Mouse (Mus musculus) hindbrain, embryonic 11.5 days (tissue): ENCODE data around the gene Gcnt4. TPM values are rescaled to one million over a fixed set of nuclear protein-coding genes. Genes with fewer than 3 reads are reported as not detected.

Source experiments
- ATAC-seq: fragments of 200-750 bp; cut with Nextera tagmentation; 2 replicates; pipeline ENCODE4 v1.8.0; 2017; ENCODE audit warnings: mild to moderate bottlenecking, moderate TSS enrichment, moderate library complexity; ENCODE audit not compliant: low FRiP score
- DNase-seq: peaks from one replicate; pipeline ENCODE4 v3.0.0-alpha.2; 2015; ENCODE audit warnings: low spot score
- H3K27ac ChIP-seq: fragments of 300-500 bp; sonication (generic); 2 replicates; pipeline ENCODE4 v1.5.1; 2014; ENCODE audit warnings: mild to moderate bottlenecking, low read depth, low read length
- H3K27me3 ChIP-seq: fragments of 300-500 bp; sonication (generic); 2 replicates; pipeline ENCODE4 v1.6.1; 2014; ENCODE audit warnings: mild to moderate bottlenecking, low read length, moderate library complexity, mixed read lengths; ENCODE audit not compliant: control insufficient read depth, insufficient read depth
- H3K36me3 ChIP-seq: fragments of 300-500 bp; sonication (generic); 2 replicates; pipeline ENCODE4 v1.6.1; 2014; ENCODE audit warnings: mild to moderate bottlenecking, low read length, moderate library complexity, mixed read lengths; ENCODE audit not compliant: control insufficient read depth, insufficient read depth
- H3K4me1 ChIP-seq: fragments of 300-500 bp; sonication (generic); replicated peaks from 2 replicates; pipeline ENCODE4 v1.6.1; 2014; ENCODE audit warnings: low read length, mixed read lengths; ENCODE audit not compliant: control insufficient read depth, insufficient read depth
- H3K4me2 ChIP-seq: fragments of 300-500 bp; sonication (generic); replicated peaks from 2 replicates; pipeline ENCODE4 v1.6.1; 2014; ENCODE audit warnings: mild to moderate bottlenecking, low read depth, low read length
- H3K4me3 ChIP-seq: fragments of 300-500 bp; sonication (generic); 2 replicates; pipeline ENCODE4 v1.5.1; 2014; ENCODE audit warnings: low read depth, low read length
- H3K9ac ChIP-seq: fragments of 300-500 bp; sonication (generic); 2 replicates; pipeline ENCODE4 v1.6.1; 2014; ENCODE audit warnings: low read depth, low read length
- H3K9me3 ChIP-seq: fragments of 300-500 bp; sonication (generic); 2 replicates; pipeline ENCODE4 v1.6.1; 2016; ENCODE audit warnings: low read length; ENCODE audit not compliant: control insufficient read depth
- WGBS: fragments of 180-500 bp; shearing (Covaris S2); extraction: QIAGEN DNeasy Blood & Tissue Kit; methylation state at CpG from one replicate; pipeline ENCODE4 v1.1.7; 2014; 5-methylcytosine and 5-hydroxymethylcytosine counted together
- polyA plus RNA-seq: library from polyadenylated mRNA; unstranded; fragments of >200 nt; fragmentation: Nextera tagmentation; extraction: Ambion mirVana; gene quantifications from 2 replicates; pipeline ENCODE4 v1.2.1, GENCODE M21; 2014

Gene Gcnt4
- polyA plus RNA-seq, 1 experiment from 2014 or later, result 0.17 TPM

DNA sequence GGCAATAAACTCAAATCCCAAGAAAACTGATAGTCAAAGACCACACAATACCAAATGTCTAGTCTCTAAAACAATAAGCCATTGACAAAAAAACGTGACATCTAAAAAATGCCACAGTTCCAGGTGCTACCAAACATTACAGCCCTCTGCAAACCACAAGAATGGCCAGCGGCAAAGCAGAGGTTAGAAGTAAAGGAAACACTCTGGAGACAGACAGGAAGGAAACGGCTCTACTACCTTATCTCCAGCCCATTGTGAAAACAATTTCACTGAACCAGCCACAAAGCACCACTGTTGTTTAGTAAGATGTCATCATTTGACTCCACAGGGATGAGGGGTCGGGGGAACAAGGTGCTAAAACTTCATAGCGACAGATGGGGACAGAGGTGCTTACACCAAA, 70.8 kb downstream of the Gcnt4 start:
- Histone ChIP-seq H3K27me3 (no peaks in the 10 kb centered on the region), H3K27ac (no peak overlapping the region), H3K4me1 (no peaks in the 10 kb centered on the region), H3K9ac (no peak overlapping the region), H3K36me3 (no peaks in the 10 kb centered on the region), H3K4me2 (no peak overlapping the region), H3K4me3 (no peak overlapping the region), H3K9me3 (no peaks in the 10 kb centered on the region)
- no peak for DNase-seq
- ATAC-seq, result no peak
- WGBS, result 80% methylated on average over 5 of the region's 5 CpGs

DNA sequence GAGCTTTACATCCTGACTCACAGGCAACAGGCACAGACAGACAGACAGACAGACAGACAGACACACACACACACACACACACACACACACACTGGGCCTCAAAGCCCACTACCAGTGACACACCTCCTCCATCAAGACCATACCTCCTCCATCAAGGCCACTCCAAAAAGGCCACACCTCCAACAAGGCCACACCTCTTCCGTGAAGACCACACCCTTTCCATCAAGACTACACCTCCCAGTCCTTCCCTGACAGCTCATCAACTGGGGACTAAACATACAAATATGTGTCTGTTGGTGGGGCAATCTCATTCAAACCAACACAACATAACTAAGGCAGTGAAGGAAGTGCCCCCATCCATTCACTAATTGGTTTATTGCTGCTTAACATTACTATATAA, 72.6 kb downstream of the Gcnt4 start:
- Histone ChIP-seq H3K9me3 (no peaks in the 10 kb centered on the region), H3K27ac (no peak overlapping the region), H3K4me1 (no peaks in the 10 kb centered on the region), H3K4me2 (no peak overlapping the region), H3K9ac (no peak overlapping the region), H3K36me3 (no peaks in the 10 kb centered on the region), H3K4me3 (no peak overlapping the region), H3K27me3 (no peaks in the 10 kb centered on the region)
- DNase-seq, result no peak
- 74% methylated on average over 1 of the region's 1 CpGs for WGBS
- no peak for ATAC-seq

Other genes starting within 250 kb of the Gcnt4 start
- gene Ankrd31, start 176.4 kb upstream of the Gcnt4 start, polyA plus RNA-seq, result not detected in 2 replicates
- gene 1700029F12Rik, start 109.7 kb downstream of the Gcnt4 start, polyA plus RNA-seq, result not detected in 2 replicates
- 10.9 and 12.2 TPM in 2 replicates for gene Fam169a, start 142.6 kb downstream of the Gcnt4 start, polyA plus RNA-seq
- 0.64 and 1.6 TPM in 2 replicates for gene Gm6169, start 174.5 kb downstream of the Gcnt4 start, polyA plus RNA-seq
- 35.2 and 39.1 TPM in 2 replicates for gene Gfm2, start 213.2 kb downstream of the Gcnt4 start, polyA plus RNA-seq
- gene Nsa2, start 213.2 kb downstream of the Gcnt4 start, polyA plus RNA-seq, result 67.1 and 71.0 TPM in 2 replicates